Mouse (Mus musculus): ENCODE measurements around the gene Elf2.

DNA sequence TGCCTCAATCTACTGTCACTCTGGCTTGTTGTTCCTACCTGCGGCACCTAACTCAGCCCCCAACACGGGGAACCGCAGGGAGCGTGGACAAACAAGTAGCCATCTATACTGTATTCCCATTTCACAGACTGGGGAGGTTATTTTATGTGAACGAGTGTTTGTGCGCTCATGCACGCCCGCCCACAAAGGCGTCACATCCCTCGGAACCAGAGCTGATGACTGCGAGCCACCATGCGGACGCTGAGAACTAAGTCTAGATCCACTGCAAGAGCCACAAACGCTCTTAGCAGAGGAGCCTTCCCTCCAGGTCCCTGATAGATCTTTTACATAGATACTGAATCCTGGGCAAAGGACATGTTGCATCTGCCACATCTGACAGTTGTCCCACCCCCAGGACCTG, 10.4 kb downstream of the Elf2 start:
- TF ChIP-seq CTCF (IDR thresholded peaks at IDR 0.05) (no peak), POLR2A (IDR thresholded peaks at IDR 0.05; ENCODE audit: insufficient read depth, low read depth, low read length) (no peak)

Data from heart, adult 2 months (tissue).